Mouse (Mus musculus) frontal cortex, postnatal 10 days (tissue): ENCODE measurements around the gene Eprs.
"Not testable (repeated sequence)": the region's sequence is repeated elsewhere in the genome, so short reads cannot be mapped to it uniquely, and the experiment has no call there.

Source experiments
- DNase-seq, 2 experiments: peaks; one replicate each; pipeline ENCODE4 v3.0.0; 2022; ENCODE audit warnings: low spot score in 2 of 2, mixed read lengths in 1 of 2

Gene Eprs

DNA sequence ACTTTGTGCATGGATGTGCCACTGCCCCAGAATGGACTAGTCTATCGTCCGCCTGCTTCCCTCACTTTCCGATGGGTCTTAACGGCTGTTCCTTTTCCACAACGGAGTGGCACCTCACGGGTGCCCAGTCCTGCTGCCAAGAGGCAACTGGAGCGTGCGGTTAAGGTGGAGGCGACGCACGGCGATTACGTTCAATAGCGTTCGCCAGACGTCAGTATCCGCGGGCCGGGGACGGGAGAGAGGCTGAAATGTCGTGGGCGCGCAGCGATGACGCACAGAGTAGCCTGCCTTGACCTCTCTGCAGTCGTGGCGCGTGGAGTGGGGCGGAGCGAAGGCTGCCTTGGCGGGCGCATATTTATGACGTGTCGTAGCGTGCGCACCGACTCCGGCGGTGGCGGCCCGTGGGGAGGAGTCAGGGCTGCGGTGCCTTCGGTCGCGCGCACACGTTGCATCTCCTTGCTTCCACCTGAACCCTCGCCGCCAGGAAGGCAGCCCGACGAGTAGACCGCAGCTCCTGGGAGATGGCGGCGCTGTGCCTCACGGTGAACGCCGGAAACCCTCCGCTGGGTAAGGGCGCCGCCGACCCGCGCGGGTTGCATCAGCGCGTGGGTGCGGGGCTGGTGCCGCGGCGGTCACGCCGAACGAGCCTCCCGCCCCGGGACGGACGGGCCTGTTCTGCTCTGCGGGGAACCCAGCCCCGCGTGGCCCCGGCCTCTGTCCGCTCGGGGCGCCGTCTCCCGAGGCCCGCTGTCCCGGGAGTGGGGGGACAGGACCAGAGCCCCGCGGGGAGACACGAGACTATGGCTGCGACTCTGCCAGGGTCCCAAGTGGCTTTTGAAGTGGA, at the start of gene Eprs:
Gene Eprs (plus strand): TSS at position 368 of the 844 bp plus-strand sequence.
- DNase-seq: peak; percentile 98 to 99

DNA sequence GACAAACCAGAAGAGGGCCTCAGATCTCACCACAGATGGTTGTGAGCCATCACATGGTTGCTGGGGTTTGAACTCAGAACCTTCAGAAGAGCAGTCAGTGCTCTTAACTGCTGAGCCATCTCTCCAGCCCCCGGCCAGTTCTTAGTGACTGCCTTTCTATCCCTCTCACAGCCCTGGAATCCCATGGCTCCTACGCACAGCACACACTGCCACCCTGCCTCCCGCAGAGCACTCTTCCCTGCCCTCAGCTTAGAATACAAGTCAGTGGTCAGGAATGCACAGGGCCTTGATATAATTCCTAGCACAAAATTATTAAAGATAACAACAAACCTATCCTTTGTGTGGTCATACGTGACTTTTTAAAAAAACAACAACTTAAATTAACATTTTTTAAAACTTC, 48.3 kb upstream of the Eprs start:
- DNase-seq: no peak

DNA sequence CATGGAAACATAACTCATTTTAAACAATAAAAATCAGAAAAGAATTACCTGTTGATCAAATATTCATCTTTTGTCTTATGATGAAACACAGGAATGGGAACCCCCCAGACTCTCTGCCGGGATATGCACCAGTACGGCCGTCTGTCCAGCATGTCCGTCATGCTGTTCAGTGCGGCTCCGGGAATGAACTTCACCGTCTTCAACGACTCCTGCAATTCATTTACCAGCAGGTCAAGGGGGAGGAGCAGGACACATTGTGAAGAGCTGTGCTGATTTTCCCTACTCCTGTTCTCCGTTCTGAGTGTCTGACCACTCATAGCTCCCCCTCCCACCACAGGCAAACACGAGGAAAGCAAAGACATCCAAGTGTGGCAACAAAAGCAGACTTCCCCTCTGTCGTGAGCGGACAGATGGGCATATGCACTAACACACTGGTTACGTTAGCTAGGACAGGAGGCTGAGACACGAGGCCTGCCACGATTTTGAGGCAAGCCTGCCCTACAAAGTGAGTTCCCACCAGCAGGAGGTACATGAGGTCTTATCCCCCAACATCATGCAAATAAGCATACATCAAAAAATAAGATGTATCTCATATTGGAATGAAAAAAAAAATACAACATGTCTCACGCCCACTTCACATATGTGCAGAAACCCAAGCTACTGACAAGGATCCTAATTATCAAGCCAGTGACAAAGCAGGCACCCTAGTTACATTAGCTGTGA, 46.8 kb upstream of the Eprs start:
- DNase-seq: peak in 1 of 2 experiments; percentile 40

DNA sequence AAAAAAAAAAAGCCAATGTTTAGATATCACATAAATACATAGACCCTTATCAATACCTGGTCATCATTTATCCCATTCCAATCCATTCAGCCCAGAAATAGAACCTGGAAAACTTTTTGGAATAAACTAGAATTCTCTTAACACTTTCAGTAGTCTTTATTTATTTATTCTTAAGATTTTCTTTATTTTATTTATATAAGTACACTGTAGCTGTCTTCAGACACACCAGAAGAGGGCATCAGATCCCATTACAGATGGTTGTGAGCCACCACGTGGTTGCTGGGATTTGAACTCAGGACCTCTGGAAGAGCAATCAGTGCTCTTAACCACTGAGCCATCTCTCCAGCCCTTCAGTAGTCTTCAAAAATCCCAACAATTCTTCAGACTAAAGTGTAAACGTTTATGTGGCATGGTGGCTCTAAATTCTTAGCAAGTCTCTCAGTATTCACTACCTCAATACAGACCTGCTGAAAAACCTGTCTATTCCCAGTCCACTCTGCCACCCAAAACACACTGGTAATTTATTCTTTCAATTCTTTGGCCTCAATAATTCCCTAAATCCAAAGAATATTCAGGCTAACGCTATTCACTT, 35.0 kb upstream of the Eprs start:
- not testable (repeated sequence) for DNase-seq

DNA sequence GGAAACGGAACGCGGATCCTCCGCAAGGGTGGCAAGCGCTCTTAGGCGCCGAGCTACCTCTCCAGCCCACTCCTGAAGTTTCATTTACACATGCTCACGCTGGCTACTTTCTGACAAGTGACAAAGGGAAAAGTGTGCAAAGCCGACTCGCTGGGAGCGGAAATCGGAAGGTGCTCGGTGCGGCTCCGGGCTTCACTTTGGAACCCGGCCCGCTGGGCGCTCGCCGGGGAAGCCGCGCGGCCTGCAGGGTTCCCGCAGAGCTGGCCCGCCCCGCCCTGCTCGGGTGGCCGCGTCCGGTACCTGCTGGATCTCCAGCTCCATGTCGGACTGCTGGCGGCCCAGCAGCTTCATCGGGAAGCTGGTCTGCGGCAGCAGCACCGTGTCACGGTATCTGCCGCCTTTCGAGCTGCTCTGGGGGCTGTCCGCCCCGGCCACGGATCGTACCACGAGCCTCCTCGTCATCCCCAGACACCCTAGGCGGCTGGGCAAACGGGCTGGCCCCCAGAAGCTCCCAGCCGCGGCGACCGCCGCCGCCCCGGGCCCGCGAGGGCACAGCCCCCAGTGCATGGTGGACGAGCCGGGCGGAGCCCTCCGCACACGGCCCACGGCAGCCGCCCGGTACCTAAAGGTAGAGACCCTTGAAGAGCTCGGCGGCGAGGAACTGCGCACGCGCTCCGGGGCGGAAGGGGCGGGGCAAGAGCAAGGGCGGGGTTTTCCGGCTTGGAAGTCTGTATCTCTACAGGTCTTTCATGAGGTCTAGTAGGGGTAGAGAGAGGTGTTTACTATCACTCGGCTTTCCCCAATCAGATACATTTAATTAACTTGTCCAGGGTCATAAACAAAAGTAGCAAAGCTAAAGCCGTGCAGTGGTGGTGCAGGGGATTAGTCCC, 33.9 kb upstream of the Eprs start, which contains the start of gene Iars2:
Gene Iars2 (minus strand): TSS at position 676 of the 890 bp plus-strand sequence.
- peak; percentile 79 to 87 for DNase-seq

DNA sequence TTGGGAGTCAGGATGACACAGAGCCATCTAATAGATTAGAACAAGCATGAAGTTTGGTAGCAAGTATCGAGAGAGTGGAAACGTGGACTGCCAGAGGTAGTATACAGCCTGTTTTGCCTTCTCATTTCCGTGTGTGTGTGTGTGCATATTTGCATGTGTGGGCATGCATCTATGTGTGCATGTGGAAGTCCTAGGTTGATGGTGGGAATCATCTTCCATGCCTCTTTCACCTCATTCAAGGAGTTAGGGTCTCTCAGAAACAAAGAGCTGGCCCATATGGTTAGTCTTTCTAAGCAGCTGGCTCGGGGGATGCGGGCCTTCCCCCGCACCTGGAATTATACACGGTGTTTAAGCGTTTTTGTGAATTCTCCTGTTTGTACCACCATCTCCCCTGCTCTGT, 33.0 kb upstream of the Eprs start:
- DNase-seq: no peak

DNA sequence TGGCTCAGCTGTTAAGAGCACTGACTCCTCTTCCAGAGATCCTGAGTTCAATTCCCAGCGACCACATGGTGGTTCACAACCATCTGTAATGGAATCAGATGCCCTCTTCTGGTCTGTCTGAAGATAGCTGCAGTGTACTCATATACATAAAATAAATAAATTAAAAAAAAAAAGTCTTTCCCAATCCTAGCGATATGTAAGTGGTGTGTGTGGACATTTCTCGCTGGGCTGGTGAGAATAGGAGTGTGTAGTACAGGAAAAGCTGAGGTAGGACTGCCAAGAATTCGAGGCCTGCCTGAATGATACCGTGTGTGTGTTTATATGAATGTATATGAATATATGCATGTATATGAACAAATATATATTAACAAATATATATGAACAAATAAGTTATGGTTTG, 31.5 kb upstream of the Eprs start:
- no peak for DNase-seq

- DNase-seq: peak; percentile 80 to 88
Measured at GRCm38 (mm10) chr1:185331983-185332430, 30.8 kb upstream of the Eprs start, which contains the start of gene Bpnt1. Bpnt1 (plus strand) TSS chr1:185332149.

GRCm38 (mm10) chr1:185333651-185334050, 29.2 kb upstream of the Eprs start:
- no peak for DNase-seq

DNA sequence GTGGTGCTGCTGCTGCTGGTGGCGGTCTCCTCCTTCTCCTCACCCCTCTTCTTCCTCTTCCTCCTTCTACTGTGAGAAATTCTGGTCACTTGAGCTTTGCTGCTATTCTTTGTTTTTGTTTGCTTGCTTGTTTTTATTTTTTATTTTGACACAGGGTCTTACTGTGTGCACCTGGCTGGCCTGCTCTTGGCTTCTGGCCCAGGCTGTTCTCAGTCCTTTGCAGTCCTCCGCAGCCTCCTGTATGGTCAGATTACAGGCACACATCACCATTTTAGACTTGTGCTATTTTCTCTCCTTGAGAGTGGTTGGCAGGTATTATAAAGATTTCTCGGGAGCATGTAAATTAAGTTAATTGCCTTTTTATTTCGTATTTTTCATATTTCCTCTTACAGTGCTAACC, 28.7 kb upstream of the Eprs start:
- no peak for DNase-seq

GRCm38 (mm10) chr1:185335231-185335765, 27.5 kb upstream of the Eprs start:
- DNase-seq: no peak

- no peak for DNase-seq
Measured at GRCm38 (mm10) chr1:185336535-185336934, 26.3 kb upstream of the Eprs start.

DNA sequence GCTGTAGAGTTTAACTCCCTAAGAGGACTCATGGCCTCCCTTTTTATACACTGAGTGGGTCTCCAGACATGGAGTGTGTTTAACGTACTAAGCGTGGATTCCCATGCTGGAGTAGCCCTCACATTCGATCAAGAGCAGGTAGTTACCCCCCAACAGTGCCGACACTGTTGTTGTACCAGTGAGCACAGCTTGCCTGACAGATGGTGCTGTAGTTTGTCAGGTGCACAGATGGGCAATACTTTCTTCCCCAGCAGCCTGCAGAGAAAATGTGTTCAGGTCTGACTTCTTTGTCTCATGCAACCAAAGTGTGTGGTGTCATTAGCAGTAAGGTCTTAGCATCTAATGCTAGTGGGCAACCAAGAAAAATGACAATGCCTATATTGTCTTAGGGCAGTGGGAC, 20.4 kb upstream of the Eprs start:
- no peak for DNase-seq

DNA sequence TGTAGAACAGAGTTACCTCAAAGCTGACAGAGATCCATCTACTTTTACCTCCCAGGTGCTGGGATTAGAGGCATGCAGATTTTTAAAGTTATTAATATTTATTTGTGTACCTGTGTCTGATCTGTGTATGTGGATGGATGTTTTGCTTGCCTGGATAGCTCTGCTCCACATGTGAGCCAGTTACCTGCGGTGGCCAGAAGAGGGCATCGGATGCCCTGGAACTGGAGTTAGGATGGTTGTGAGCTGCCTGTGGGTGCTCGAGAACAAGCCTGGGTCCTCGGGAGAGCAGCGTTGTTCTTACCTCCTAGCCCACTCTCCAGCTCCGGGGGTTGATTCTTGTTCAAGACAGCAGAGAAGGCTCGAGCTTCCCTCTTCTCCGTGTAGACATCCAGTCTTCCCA, 19.4 kb upstream of the Eprs start:
- no peak for DNase-seq

DNA sequence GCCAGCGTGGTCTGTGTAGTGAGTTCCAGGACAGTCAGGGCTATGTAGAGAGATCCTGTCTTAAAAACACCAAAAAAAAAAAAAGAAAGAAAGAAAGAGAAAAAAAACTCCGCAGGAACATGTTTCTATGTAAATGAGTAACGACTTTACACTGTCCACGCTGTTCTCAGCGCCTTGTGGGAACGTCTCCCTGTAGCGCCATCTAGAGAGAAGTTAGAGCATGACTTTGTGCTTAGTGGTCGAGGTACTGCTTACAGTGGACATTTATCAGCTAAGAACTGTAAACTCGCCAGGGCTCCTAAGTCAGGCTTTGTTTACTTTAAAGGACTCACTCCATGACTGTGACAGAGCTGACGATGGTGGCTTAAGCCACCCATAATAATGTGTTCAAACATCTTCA, 16.7 kb upstream of the Eprs start:
- DNase-seq: no peak

GRCm38 (mm10) chr1:185349741-185350140, 13.1 kb upstream of the Eprs start:
- DNase-seq: no peak

DNA sequence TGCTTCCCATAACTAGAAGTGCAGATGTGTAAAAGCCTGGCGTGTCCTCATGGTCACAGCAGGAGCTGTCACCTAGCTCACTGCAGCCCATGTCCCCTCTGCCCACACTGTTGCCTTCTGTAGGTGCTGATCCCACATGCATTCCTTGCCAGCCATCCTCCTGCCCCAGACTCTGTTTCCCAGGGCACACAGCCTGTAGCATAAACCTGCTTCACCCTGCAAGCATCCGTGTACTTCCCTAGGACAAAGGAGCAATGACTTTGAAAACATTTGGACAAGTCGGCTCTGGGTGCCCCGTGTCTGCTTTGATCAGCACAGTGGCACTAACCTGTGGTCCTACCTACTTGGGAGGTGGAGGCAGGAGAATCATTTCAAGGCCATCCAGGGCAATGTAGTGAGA, 12.2 kb upstream of the Eprs start:
- DNase-seq: no peak

DNA sequence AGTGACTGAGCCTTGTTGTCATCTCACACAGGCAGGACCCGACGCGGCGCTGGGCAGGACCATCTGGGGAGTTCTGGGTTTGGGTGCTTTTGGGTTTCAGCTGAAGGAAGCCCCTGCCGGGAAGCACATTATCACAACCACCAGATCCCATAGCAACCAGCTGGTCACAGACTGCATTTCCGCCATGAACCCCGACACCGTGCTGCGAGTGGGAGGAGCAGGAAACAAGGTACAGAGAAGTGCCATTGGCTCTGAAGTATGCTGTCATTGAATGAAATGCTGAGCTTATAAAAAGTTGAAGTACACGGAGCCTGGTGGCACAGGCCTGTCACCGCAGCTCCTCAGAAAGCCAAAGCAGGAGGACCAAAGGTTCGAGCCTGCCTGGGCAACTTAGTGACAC, 10.7 kb upstream of the Eprs start:
- DNase-seq: no peak

GRCm38 (mm10) chr1:185353351-185353750, 9.5 kb upstream of the Eprs start:
- DNase-seq: no peak

DNA sequence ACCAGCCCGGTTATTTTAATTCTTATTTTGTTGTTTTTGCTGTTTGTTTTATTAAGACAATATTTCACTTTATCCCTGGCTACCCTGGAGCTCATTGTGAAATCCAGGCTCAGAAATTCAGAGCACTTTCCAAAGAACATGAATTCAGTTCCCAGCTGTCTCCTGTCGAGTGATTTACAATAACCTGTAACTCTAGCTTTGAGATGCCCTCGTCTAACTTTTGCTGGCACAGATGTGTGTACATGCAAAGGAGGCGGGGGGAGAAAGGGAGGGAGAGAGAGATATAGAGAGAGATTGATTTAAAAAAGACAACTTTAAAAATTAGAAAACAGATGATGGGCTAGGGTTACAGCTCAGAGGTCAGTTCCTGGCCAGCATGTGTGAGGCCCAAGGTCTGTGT, 8.1 kb upstream of the Eprs start:
- no peak for DNase-seq

DNA sequence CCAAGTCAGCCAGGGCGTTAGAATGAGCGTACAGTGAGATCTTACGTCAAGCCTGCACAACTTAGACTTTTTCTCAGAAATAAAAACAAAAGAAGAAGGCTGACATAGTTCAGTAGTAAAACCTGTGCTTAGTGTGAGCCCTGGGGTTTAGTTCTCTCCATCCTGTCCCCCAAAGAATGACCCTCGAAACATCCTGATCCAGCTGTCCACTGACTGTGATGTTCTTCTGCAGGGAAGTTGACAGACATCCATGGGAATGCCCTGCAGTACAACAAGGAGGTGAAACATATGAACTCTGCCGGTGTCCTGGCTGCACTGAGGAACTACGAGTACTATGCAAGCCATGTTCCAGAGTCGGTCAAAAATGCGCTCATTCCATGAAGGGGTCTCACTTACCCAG, 6.6 kb upstream of the Eprs start:
- no peak for DNase-seq
